ENCODE assay signal across 27 mouse cellular contexts in genomic region chr12:17382759-17383158, GRCm38 (mm10). TPM values are rescaled to one million over a fixed set of nuclear protein-coding genes. Genes with fewer than 3 reads are reported as not detected.
"Had no signal": no experiment of that assay in that cellular context is flagged by ENCODE, and none has a peak within 500 bp of the region (broad histone marks: within the 10 kb centered on the region; RNA-seq: fewer than 3 reads in every experiment).

No protein-coding gene starts in this region.

- ATAC-seq: hindbrain, postnatal 0 days; intestine, embryonic 16.5 days had no signal

- H3K4me2 ChIP-seq: heart, embryonic 11.5 days; heart, embryonic 13.5 days; heart, embryonic 15.5 days; hindbrain, embryonic 13.5 days; hindbrain, embryonic 15.5 days; kidney, embryonic 15.5 days; limb, embryonic 13.5 days; limb, embryonic 15.5 days; liver, embryonic 11.5 days; liver, embryonic 13.5 days had no signal

- H3K4me3 ChIP-seq: gastrocnemius, adult 2 months; heart, embryonic 13.5 days; heart, embryonic 15.5 days; hindbrain, embryonic 13.5 days; hindbrain, embryonic 15.5 days; kidney, embryonic 15.5 days; limb, embryonic 13.5 days; limb, embryonic 15.5 days; liver, embryonic 13.5 days had no signal

- H3K9ac ChIP-seq: heart, embryonic 13.5 days; heart, embryonic 15.5 days; hindbrain, embryonic 13.5 days; hindbrain, embryonic 15.5 days; kidney, embryonic 15.5 days; limb, embryonic 13.5 days; limb, embryonic 15.5 days; liver, embryonic 13.5 days had no signal

- H3K27me3 ChIP-seq: heart, embryonic 13.5 days; heart, embryonic 15.5 days; hindbrain, embryonic 13.5 days; hindbrain, embryonic 15.5 days; kidney, embryonic 15.5 days; limb, embryonic 13.5 days; limb, embryonic 15.5 days; liver, embryonic 13.5 days had no signal

- DNase-seq: gastrocnemius, adult 2 months; gastrocnemius, postnatal 10 days; gastrocnemius, postnatal 25 days; heart, adult 18-20 months; heart, postnatal 14 days; heart, postnatal 36 days; kidney, adult 11 months; kidney, adult 2 months; kidney, adult 9 months; kidney, postnatal 10 days; kidney, postnatal 36 days; layer of hippocampus, adult 9-11 months; layer of hippocampus, postnatal 36 days; left cerebral cortex, postnatal 4 days; liver, embryonic 13.5 days had no signal

- H3K4me1 ChIP-seq: heart, embryonic 13.5 days; hindbrain, embryonic 13.5 days; hindbrain, embryonic 15.5 days; limb, embryonic 13.5 days; liver, embryonic 13.5 days had no signal

- H3K27ac ChIP-seq: gastrocnemius, adult 2 months; heart, embryonic 13.5 days; heart, embryonic 15.5 days; hindbrain, embryonic 13.5 days; hindbrain, embryonic 15.5 days; hindbrain, postnatal 0 days; kidney, embryonic 15.5 days; limb, embryonic 13.5 days; limb, embryonic 15.5 days; liver, embryonic 13.5 days had no signal

- H3K9me3 ChIP-seq: heart, embryonic 13.5 days; heart, embryonic 15.5 days; hindbrain, embryonic 13.5 days; hindbrain, embryonic 15.5 days; kidney, embryonic 15.5 days; limb, embryonic 13.5 days; limb, embryonic 15.5 days; liver, embryonic 13.5 days had no signal

RNA-seq across cellular contexts. Expression of gene Atp6v1c2, which starts 53.6 kb away (rescaled TPM):
- total RNA-seq: gastrocnemius, adult 2 months; gastrocnemius, postnatal 10 days; heart, postnatal 36 days; hematopoietic stem cell, adult 5-6 weeks had no signal
- polyA plus RNA-seq: liver, embryonic 13.5 days had no signal
